Mouse (Mus musculus): Measurements from ENCODE around the gene Prkcz. TPM values are rescaled to one million over a fixed set of nuclear protein-coding genes. Genes with fewer than 3 reads are reported as not detected.

Prkcz gene
- total RNA-seq, 1 experiment from 2014 or later = 0.58 TPM

GRCm38 (mm10) chr4:155323081-155323795, 37.9 kb downstream of the Prkcz start:
- no peak for ATAC-seq (ENCODE audit: extremely low read depth, insufficient number of reproducible peaks, low FRiP score, poor library complexity, severe bottlenecking)

DNA sequence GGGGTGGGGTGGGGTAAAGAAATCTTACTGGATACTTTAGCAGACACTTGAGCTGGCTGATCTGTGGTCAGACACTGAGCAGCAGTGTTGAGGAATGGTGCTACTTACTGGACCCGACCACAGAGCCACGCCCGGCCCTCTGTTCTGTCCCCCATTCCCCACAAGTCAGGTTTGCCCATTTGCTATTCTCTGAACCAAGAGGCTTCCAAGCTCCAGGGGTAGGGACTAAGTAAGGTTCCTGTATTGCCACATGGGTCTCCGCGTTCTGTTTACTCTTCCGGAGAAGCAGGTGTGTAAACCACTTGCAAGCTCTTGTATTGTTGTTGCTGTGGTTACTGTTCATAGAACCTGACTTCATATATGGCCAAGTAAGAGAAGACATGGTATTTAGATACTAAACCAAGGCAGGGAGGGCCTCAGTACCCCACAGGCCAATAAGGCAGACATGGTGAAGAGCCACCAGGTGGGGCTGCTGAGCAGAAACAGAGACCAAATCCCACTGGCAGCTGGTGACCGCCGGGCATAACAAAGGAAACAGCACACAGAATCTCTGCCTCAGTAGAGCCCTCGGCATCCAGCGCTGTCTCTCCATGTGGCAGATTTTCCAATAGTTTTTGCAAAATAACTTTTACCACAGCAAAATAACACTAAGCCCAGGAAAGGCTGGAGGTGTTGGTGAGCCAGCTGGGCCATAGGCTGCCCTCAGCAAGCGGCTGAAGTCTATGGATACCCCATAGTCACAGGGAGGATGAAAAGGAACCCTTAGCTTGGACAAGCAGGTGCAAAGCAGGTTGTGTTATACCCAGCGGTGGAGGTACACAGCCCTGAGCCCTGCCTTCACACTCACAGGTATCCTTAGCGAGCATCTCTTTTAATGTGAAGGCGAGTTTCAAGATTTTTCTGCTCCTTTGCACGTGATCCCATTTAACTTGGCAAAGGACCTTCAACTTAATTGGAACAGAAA, 40.6 kb downstream of the Prkcz start:
- ATAC-seq (ENCODE audit: extremely low read depth, insufficient number of reproducible peaks, low FRiP score, poor library complexity, severe bottlenecking) = peak; percentile 33; the same call in 1 of the 2 replicates

DNA sequence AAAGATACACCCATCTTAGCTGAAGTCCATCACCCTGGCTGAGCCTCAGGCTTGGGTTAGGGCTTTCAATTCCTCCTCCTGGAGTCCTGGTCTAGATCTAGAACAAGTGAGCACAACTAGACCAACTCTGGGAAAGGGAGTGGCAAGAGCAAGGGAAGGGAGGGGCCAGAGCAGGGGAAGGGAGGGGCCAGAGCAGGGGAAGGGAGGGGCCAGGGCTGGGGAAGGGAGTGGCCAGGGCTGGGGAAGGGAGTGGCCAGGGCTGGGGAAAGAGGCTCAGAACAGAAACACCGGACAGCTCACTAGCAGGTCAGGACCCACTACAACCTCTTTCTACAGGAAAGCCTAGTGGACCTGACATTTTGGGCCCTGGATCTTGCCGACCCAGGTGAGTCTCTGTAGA, 42.9 kb downstream of the Prkcz start:
- no peak for ATAC-seq (ENCODE audit: extremely low read depth, insufficient number of reproducible peaks, low FRiP score, poor library complexity, severe bottlenecking)

DNA sequence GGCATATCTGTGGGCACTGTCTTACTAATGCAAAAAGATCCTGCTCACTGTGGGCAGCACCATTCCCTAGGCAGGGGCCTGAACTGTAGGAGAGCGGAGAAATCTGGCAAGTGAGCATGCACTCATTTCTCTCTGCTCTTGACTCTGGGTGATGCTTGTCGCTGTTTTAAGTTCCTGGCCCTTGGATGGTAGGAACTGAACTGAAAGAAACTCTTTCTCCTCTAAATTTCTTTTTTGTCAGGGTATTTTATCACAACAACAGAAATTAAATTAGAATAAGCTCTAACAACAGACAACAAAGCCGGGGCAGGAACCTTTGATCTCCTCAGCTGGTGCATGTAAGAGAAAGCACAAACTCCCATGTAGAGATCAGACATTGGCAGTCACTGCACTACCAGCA, 46.1 kb downstream of the Prkcz start:
- no peak for ATAC-seq (ENCODE audit: extremely low read depth, insufficient number of reproducible peaks, low FRiP score, poor library complexity, severe bottlenecking)

DNA sequence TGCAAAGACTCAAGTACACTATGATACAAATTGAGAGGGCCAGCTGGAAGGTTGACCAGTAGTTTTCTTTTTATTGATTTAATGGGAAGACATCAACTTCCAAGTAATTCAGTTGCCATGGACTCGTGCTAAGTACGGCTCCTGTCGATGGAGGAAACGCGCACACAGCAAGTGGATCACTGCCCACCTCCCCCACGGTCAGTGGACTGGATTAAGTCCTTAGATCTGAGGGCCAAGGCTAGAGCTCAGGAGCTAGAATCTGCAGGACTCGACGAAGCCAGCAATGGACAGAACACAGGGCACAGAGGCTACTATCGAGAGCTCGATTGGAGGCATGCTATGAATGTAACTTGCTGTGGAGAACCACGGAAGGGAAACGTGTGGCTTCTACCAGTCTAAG, 52.5 kb downstream of the Prkcz start:
- ATAC-seq (ENCODE audit: extremely low read depth, insufficient number of reproducible peaks, low FRiP score, poor library complexity, severe bottlenecking) = no peak

DNA sequence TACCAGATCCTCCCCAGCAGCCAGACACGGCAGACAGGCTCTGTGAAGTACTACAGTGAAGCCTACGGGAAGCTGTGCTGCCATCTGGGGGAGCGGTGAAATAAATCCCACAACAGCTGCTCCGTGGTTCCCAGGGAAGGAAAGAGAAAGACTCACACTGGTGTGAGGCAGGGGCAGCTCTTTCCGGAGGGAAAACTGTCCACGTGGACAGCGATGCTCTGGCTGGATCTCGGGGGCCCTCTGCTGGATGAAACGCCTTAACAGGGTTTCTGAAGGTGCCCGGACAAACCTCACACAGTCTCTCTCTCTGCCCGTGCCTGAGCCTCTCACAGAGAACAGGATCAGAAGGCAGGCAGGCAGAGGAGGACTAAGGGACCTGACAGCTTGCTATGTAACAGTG, 53.1 kb downstream of the Prkcz start:
- ATAC-seq (ENCODE audit: extremely low read depth, insufficient number of reproducible peaks, low FRiP score, poor library complexity, severe bottlenecking) = peak; percentile 52; the same call in 1 of the 2 replicates

GRCm38 (mm10) chr4:155307591-155307990, 53.6 kb downstream of the Prkcz start:
- ATAC-seq (ENCODE audit: extremely low read depth, insufficient number of reproducible peaks, low FRiP score, poor library complexity, severe bottlenecking) = no peak

GRCm38 (mm10) chr4:155306356-155307242, 54.6 kb downstream of the Prkcz start:
- no peak for ATAC-seq (ENCODE audit: extremely low read depth, insufficient number of reproducible peaks, low FRiP score, poor library complexity, severe bottlenecking)

GRCm38 (mm10) chr4:155305531-155306031, 55.6 kb downstream of the Prkcz start:
- no peak for ATAC-seq (ENCODE audit: extremely low read depth, insufficient number of reproducible peaks, low FRiP score, poor library complexity, severe bottlenecking)

- ATAC-seq (ENCODE audit: extremely low read depth, insufficient number of reproducible peaks, low FRiP score, poor library complexity, severe bottlenecking) = no peak
Measured at GRCm38 (mm10) chr4:155304508-155305096, 56.6 kb downstream of the Prkcz start.

- ATAC-seq (ENCODE audit: extremely low read depth, insufficient number of reproducible peaks, low FRiP score, poor library complexity, severe bottlenecking) = no peak
Measured at GRCm38 (mm10) chr4:155301965-155302364, 59.2 kb downstream of the Prkcz start.

DNA sequence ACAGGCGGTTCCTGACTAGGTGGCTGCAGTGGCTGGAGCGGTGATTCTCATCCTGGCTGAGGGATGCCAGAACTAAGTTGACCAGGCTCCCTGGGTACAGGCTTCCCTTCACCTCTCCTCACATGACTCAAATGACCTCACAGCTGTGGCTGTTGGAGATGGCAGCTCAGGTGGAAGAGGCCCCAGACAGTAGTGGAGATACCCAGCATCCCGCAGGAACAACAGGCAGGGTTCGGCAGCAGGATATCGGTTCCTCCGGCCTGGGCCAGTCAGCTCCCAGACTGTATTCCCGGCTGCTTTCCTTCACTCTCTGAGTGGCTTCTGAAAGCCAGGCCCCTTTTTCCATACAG, 60.1 kb downstream of the Prkcz start:
- no peak for ATAC-seq (ENCODE audit: extremely low read depth, insufficient number of reproducible peaks, low FRiP score, poor library complexity, severe bottlenecking)

DNA sequence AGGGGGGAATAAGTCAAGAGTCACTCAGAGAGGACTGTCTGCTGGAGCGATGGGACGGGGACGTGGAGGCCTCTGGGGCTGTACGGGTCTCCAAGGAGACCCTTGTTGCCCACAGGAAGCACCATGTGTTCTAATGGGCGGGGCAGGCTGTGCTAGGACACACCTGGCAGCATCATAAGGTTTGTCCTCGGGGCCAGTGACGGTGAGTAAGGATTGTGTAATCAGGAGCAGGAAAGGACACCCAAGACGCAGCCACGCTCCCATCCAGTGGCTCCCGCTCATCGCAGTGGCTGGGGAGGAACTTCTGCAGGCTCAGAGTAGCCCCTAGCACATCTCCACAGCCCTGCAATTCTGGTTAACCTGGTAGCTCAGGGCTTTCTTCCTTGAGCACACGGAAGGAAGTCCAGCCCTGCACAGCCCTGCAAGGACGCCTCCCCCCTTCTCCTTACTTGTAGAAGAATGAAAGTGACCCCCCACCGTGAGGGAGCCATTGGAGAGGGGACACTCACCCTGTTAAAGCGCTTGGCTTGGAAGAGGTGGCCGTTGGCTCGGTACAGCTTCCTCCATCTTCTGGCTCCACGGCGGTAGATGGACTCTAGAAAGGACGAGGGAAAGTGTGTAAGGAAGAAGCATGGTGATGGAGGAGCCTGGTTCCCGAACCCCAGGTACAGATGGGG, 60.6 kb downstream of the Prkcz start:
- no peak for ATAC-seq (ENCODE audit: extremely low read depth, insufficient number of reproducible peaks, low FRiP score, poor library complexity, severe bottlenecking)

GRCm38 (mm10) chr4:155298826-155299225, 62.3 kb downstream of the Prkcz start:
- no peak for ATAC-seq (ENCODE audit: extremely low read depth, insufficient number of reproducible peaks, low FRiP score, poor library complexity, severe bottlenecking)

DNA sequence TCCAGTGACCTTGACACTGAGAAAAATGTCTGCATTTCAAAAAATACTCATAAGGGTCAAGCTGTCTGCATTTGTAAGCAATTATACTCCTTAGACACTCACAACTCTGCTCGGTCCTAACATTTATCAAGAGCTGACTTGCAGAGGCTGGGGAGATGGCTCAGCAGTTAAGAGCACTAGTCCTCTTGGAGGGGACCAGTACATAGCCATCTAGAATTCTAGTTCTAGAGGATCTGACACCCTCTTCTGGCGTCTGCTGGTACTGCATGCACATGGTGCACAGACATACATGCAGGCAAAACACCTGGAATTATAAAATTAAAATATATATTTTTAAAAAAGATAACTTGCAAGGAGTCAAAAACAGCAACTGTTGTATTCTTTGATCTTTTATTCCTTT, 64.1 kb downstream of the Prkcz start:
- ATAC-seq (ENCODE audit: extremely low read depth, insufficient number of reproducible peaks, low FRiP score, poor library complexity, severe bottlenecking) = no peak

GRCm38 (mm10) chr4:155295996-155296395, 65.2 kb downstream of the Prkcz start:
- no peak for ATAC-seq (ENCODE audit: extremely low read depth, insufficient number of reproducible peaks, low FRiP score, poor library complexity, severe bottlenecking)

DNA sequence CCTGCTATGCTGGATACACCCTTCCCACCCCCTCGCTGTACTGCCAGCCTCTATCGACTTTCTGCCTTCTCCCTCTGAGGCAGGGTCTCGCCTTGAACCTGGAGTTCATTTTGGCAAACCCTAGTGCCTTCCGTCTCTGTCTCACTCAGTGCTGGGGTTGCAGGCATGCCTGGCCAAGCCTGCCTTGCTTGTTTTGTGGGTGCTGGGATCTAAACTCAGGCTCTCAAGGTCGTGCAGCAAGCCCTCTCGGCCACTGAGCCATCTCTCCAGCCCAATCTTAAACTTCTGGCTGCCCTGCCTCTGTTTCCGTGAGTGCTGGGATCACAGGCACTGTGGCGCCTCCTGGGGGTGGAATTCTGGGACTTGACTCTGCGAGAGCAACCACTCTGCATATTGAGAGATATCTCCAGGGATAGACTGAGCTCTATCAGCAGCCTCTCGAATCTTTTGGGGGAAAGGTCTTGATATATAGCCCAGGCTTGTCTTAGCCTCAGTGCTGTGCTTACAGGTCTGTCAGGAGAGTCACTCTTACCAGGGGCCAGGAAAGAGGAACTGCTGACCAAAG, 66.1 kb downstream of the Prkcz start:
- no peak for ATAC-seq (ENCODE audit: extremely low read depth, insufficient number of reproducible peaks, low FRiP score, poor library complexity, severe bottlenecking)

DNA sequence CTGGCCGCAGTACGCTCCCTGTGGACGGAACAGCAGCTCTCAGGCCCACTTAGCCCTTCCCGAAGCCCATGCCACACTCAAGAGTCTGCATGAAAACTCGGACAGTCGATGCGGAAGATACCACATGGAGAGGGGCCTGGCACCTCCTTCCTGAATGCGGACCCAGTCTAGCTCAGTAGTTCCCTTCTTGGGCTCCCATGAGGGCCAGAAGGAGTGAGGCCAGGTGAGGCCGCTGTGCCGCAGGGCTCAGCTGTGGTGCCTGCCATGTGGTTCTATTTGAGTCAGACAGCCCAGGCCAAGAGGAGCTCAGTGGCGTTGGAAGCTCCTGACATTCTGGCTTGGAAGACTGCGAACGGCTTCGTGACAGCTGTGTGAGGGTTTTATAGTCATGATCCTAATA, 66.8 kb downstream of the Prkcz start:
- ATAC-seq (ENCODE audit: extremely low read depth, insufficient number of reproducible peaks, low FRiP score, poor library complexity, severe bottlenecking) = no peak
